10 mouse cellular contexts compared by ENCODE assay signal in genomic region chr1:162276011-162276410, GRCm38 (mm10).
DNase-seq lines count a peak whose midpoint lies in the region; ATAC-seq and TF ChIP-seq lines count a peak whose summit lies in the region.
"Had no signal": no experiment of that assay in that cellular context is flagged by ENCODE, and none has a peak within 500 bp of the region (broad histone marks: within the 10 kb centered on the region; RNA-seq: fewer than 3 reads in every experiment).

No protein-coding gene starts in this region.

- H3K36me3 ChIP-seq in heart, embryonic 12.5 days: no peaks in the 10 kb centered on the region
- no peaks in the 10 kb centered on the region for H3K36me3 ChIP-seq in spleen, adult 2 months (ENCODE audit: control insufficient read depth, insufficient read depth, low read length)
- H3K36me3 ChIP-seq: embryonic facial prominence, embryonic 13.5 days; G1E had no signal

- ATAC-seq in heart, embryonic 12.5 days (ENCODE audit: insufficient number of reproducible peaks, low FRiP score): no peak
- ATAC-seq in inflammation-experienced regulatory T-cells, adult 6 months: no peak

- no peak overlapping the region for H3K4me2 ChIP-seq in heart, embryonic 12.5 days
- H3K4me2 ChIP-seq: embryonic facial prominence, embryonic 13.5 days had no signal

- no peaks in the 10 kb centered on the region; the same call in 1 of the 2 replicates for H3K4me1 ChIP-seq in heart, embryonic 12.5 days (replicated peaks)
- H3K4me1 ChIP-seq in spleen, adult 2 months (ENCODE audit: control insufficient read depth, insufficient read depth, insufficient read length): no peaks in the 10 kb centered on the region

- TF ChIP-seq POLR2A in spleen, adult 2 months (IDR thresholded peaks at IDR 0.05; ENCODE audit: low read depth, low read length): no peak

- H3K4me3 ChIP-seq in heart, embryonic 12.5 days: no peak overlapping the region
- no peak overlapping the region for H3K4me3 ChIP-seq in spleen, adult 2 months (ENCODE audit: extremely low read depth, insufficient read depth, insufficient read length)
- H3K4me3 ChIP-seq: embryonic facial prominence, embryonic 13.5 days had no signal

- H3K27me3 ChIP-seq in heart, embryonic 12.5 days (replicated peaks): no peaks in the 10 kb centered on the region
- no peaks in the 10 kb centered on the region for H3K27me3 ChIP-seq in spleen, adult 2 months (ENCODE audit: control insufficient read depth, insufficient read depth, low read length)
- H3K27me3 ChIP-seq: embryonic facial prominence, embryonic 13.5 days had no signal

- no peak overlapping the region for H3K9ac ChIP-seq in heart, embryonic 12.5 days
- H3K9ac ChIP-seq: embryonic facial prominence, embryonic 13.5 days had no signal

- H3K27ac ChIP-seq in heart, embryonic 12.5 days (ENCODE audit: poor library complexity, severe bottlenecking): no peak overlapping the region
- H3K27ac ChIP-seq in spleen, adult 2 months (ENCODE audit: insufficient read depth, low read length): no peak overlapping the region
- H3K27ac ChIP-seq: embryonic facial prominence, embryonic 13.5 days had no signal

- no peaks in the 10 kb centered on the region for H3K9me3 ChIP-seq in heart, embryonic 12.5 days (replicated peaks)
- H3K9me3 ChIP-seq: embryonic facial prominence, embryonic 13.5 days; G1E had no signal

- TF ChIP-seq CTCF in spleen, adult 2 months (IDR thresholded peaks at IDR 0.05; ENCODE audit: extremely low read depth, insufficient read depth, insufficient read length, insufficient replicate concordance): peak; percentile 9; the same call in 1 of the 2 replicates

- WGBS in heart, embryonic 12.5 days: 83% methylated on average over 1 of the region's 1 CpGs
- 92% methylated on average over 1 of the region's 1 CpGs for WGBS in spleen, adult 2 months

- peak; percentile 88 for DNase-seq in heart, adult 11 months
- no peak for DNase-seq in spleen, adult 2 months (ENCODE audit: low read depth in 1 of 2, low spot score in 2 of 2)
- DNase-seq in spleen, adult 12 weeks (ENCODE audit: low spot score): no peak
- peak; percentile 35 for DNase-seq in kidney, adult 9 months
- peak; percentile 36 for DNase-seq in retina, postnatal 1 day
- no peak for DNase-seq in layer of hippocampus, postnatal 25 days (ENCODE audit: extremely low spot score in 1 of 2, low spot score in 1 of 2)

Comparison
In these comparisons a context has a peak if more than half of its experiments do, and no peak if none do; other contexts are left out.
1. DNase-seq: peak in heart, adult 11 months (single experiment), kidney, adult 9 months (single experiment) and retina, postnatal 1 day (single experiment); none in spleen, adult 2 months (0 of 2), spleen, adult 12 weeks (single experiment) and layer of hippocampus, postnatal 25 days (0 of 2).